Mouse (Mus musculus) neural tube, embryonic 12.5 days (tissue): ENCODE results near the gene Smdt1. TPM values are rescaled to one million over a fixed set of nuclear protein-coding genes. Genes with fewer than 3 reads are reported as not detected.

ENCODE experiments used
- ATAC-seq: fragments of 200-750 bp; cut with Nextera tagmentation; 2 replicates; pipeline ENCODE4 v1.8.0; 2017; ENCODE audit warnings: low read depth, mild to moderate bottlenecking, moderate TSS enrichment, moderate library complexity; ENCODE audit not compliant: low FRiP score
- H3K27ac ChIP-seq: fragments of 300-500 bp; sonication (generic); 2 replicates; pipeline ENCODE4 v1.5.1; 2016
- H3K27me3 ChIP-seq: fragments of 300-500 bp; sonication (generic); replicated peaks from 2 replicates; pipeline ENCODE4 v1.6.1; 2016; ENCODE audit warnings: mild to moderate bottlenecking
- H3K36me3 ChIP-seq: fragments of 300-500 bp; sonication (generic); 2 replicates; pipeline ENCODE4 v1.6.1; 2016; ENCODE audit warnings: mild to moderate bottlenecking
- H3K4me1 ChIP-seq: fragments of 300-500 bp; sonication (generic); 2 replicates; pipeline ENCODE4 v1.6.1; 2016
- H3K4me2 ChIP-seq: fragments of 300-500 bp; sonication (generic); replicated peaks from 2 replicates; pipeline ENCODE4 v1.6.1; 2016; ENCODE audit warnings: mild to moderate bottlenecking
- H3K4me3 ChIP-seq: fragments of 300-500 bp; sonication (generic); 2 replicates; pipeline ENCODE4 v1.5.1; 2016
- H3K9ac ChIP-seq: fragments of 300-500 bp; sonication (generic); 2 replicates; pipeline ENCODE4 v1.6.1; 2016; ENCODE audit warnings: mild to moderate bottlenecking
- H3K9me3 ChIP-seq: fragments of 300-500 bp; sonication (generic); 2 replicates; pipeline ENCODE4 v1.6.1; 2016; ENCODE audit warnings: mild to moderate bottlenecking
- WGBS: fragments of 180-500 bp; shearing (Covaris S2); methylation state at CpG from one replicate; pipeline ENCODE4 v1.1.7; 2016; 5-methylcytosine and 5-hydroxymethylcytosine counted together
- polyA plus RNA-seq: library from polyadenylated mRNA; unstranded; fragments of >200 nt; fragmentation: Nextera tagmentation; extraction: Ambion mirVana; gene quantifications from 2 replicates; pipeline ENCODE4 v1.2.1, GENCODE M21; 2016

Gene Smdt1
- polyA plus RNA-seq, 1 experiment from 2014 or later = 285 TPM

DNA sequence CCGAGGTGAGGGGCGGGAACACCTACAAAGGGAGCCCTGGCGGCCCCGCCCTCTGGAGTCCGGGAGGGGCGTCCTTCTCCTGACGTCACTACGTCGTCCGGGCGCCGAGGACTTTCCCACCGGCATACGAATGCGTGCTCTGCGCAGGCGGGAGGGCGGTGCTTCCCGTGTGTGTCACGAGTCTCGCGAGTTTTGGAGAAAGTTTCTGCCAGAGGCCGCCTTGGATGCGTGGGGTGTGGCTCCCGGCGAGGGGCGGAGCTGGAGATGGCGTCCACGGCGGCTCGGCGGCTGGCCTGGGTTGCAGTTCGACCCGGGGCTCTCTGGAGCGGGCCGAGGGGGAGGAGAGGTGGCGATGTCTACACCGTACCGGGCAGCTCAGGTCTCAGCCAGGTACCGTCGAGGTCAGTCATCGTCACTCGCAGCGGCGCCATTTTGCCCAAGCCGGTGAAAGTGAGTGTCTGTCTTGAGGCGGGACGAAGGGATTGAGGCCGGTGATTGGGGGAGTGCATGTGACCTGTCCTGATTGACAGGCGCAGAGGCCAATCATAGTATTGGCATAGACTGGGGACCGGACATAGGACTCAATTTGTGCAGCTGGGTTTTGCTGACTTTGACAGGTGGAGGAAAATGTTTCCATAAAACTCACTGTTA, 7.2 kb downstream of the Smdt1 start:
- peaks cover 3% of the 10 kb centered on the region; the same call in 1 of the 2 replicates for H3K27me3 ChIP-seq
- H3K9me3 ChIP-seq = no peaks in the 10 kb centered on the region
- peaks cover 32% of the 10 kb centered on the region for H3K36me3 ChIP-seq
- peak overlapping the region; percentile 71 for H3K9ac ChIP-seq
- peak overlapping the region; percentile 50; the same call in 1 of the 2 replicates for H3K27ac ChIP-seq
- peaks cover 19% of the 10 kb centered on the region for H3K4me1 ChIP-seq
- peak overlapping the region; percentile 65 for H3K4me3 ChIP-seq
- under 1% methylated on average over 51 of the region's 51 CpGs for WGBS
- peak overlapping the region; percentile 81 for H3K4me2 ChIP-seq
- ATAC-seq = peak; percentile 99

DNA sequence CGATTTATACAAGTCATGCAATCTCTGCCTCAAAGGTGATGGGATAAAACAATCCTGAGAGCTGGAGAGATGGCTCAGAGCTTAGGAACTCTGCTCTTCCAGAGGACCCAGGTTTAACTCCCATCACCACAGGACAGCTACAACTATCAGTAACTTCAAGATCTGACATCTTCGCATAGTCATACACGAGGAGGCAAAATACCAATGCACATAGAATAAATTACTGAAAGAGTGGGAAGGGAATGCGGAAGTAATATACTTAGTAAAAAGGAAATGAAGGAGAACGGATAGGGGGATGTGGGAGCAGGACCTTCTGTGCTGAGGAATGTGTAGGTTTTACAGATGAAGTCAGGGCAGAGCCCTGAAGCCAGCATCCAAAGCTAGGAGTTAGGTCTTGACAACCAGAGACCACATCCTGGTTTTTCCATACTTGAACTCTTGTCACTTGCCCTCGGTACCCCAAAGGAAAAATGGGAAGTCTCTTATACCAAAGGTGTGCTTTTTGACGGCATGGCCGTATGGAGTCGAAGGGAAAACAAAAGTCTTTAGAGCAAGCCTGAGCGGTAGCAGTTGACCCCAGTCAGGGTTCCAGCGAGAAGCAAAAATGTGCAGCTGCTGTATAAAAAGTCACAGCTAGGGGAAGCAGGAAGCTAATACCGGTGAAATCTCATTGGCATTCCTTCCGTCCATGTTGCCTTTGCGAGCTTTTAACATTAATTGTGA, 8.0 kb downstream of the Smdt1 start:
- H3K4me3 ChIP-seq = peak overlapping the region; percentile 65
- 64% methylated on average over 14 of the region's 14 CpGs for WGBS

DNA sequence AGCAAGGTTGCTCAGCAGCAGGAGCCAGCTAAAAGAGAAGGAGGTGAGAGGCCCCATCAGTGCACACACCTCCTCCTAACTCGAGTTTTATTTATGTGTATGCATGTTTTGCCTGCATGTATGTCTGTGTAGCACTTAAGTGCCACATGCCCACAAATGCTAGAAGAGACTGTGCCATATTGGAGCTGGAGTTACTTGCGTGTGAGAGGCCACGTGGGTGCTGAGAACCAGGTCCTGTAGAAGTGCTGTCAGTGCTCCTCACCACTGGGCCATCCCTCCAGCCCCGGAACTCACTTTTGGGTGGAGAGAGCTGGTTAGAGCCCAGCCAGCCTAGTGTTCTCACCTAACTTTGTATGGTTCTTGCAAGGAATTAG, 8.5 kb downstream of the Smdt1 start:
- Histone ChIP-seq H3K9ac (peak overlapping the region; percentile 71; the same call in 1 of the 2 replicates), H3K4me1 (peaks cover 16% of the 10 kb centered on the region; the same call in 1 of the 2 replicates), H3K4me3 (peak overlapping the region; percentile 65; the same call in 1 of the 2 replicates), H3K4me2 (peak overlapping the region; percentile 81), H3K27ac (no peak overlapping the region), H3K27me3 (no peaks in the 10 kb centered on the region), H3K36me3 (peaks cover 32% of the 10 kb centered on the region), H3K9me3 (no peaks in the 10 kb centered on the region)
- no peak for ATAC-seq
- WGBS = 91% methylated on average over 4 of the region's 4 CpGs

More for the DNA sequence above, 8.0 kb downstream of the Smdt1 start:
- no peaks in the 10 kb centered on the region for H3K9me3 ChIP-seq
- H3K4me2 ChIP-seq = peak overlapping the region; percentile 81
- peaks cover 32% of the 10 kb centered on the region for H3K36me3 ChIP-seq
- H3K4me1 ChIP-seq = peaks cover 15% of the 10 kb centered on the region; the same call in 1 of the 2 replicates
- peak overlapping the region; percentile 71 for H3K9ac ChIP-seq
- no peak for ATAC-seq
- no peaks in the 10 kb centered on the region for H3K27me3 ChIP-seq
- H3K27ac ChIP-seq = no peak overlapping the region

DNA sequence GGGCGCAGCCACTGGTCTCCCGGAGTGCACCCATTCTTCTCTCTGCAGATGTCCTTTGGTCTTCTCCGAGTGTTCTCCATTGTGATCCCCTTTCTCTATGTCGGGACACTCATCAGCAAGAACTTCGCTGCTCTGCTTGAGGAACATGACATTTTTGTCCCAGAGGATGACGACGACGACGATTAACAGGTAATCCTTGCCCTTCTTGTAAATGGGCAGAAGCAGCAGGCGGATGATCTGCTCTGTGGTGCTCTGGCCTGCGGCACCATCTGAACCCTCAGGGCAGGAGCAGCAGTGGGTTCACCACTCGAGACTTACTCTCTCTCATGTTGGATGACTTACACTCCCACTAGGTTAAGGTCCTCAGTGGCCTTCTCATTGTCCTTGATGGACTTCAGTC, 9.1 kb downstream of the Smdt1 start:
- H3K36me3 ChIP-seq = peaks cover 32% of the 10 kb centered on the region
- H3K9me3 ChIP-seq = no peaks in the 10 kb centered on the region
- no peak overlapping the region for H3K9ac ChIP-seq
- no peak overlapping the region for H3K4me2 ChIP-seq
- H3K27ac ChIP-seq = no peak overlapping the region
- ATAC-seq = no peak
- no peaks in the 10 kb centered on the region for H3K27me3 ChIP-seq
- peaks cover 20% of the 10 kb centered on the region for H3K4me1 ChIP-seq
- WGBS = 94% methylated on average over 12 of the region's 12 CpGs
- no peak overlapping the region for H3K4me3 ChIP-seq

DNA sequence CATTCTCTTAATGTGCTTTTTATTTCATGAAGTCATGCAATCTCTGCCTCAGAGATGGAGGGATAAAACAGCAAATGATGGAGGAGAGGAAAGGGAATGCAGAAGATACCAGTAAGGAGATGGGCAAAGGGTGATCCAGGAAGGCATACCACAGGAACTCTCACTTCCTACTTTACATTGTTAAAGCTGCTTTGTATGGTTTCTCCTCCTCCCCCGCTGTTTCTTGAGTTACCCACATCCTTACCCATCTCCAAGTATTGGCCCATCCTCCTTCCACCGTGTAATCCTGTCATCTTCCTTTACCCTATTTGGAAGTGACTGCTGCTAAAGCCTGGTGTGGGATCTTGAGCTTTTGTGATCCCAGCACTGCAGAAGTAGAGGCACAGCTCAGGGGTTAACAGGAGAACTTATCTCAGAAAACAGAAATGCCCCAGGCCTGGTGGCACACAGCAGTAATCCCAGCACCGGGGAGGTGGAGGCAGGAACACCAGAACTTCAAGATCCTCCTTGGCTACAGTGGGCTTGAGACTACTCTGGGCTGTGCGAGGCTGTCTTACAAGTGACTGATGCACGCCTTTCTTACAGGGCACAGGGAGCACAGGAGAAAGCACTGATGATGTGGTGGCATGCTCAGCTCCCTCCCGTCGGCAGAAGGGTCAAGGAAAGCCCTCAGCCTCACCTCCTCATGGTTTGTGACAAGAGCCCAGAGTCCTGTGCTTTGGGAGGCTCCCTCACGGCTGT, 9.7 kb downstream of the Smdt1 start:
- no peaks in the 10 kb centered on the region for H3K27me3 ChIP-seq
- no peak overlapping the region for H3K27ac ChIP-seq
- no peak for ATAC-seq
- WGBS = 89% methylated on average over 8 of the region's 8 CpGs
- no peak overlapping the region; the same call in 1 of the 2 replicates for H3K4me3 ChIP-seq
- H3K36me3 ChIP-seq = peaks cover 32% of the 10 kb centered on the region
- H3K9ac ChIP-seq = no peak overlapping the region
- peaks cover 26% of the 10 kb centered on the region for H3K4me1 ChIP-seq
- no peak overlapping the region for H3K4me2 ChIP-seq
- H3K9me3 ChIP-seq = no peaks in the 10 kb centered on the region

- H3K9ac ChIP-seq = no peak overlapping the region
- H3K27me3 ChIP-seq = no peaks in the 10 kb centered on the region
- 95% methylated on average over 2 of the region's 2 CpGs for WGBS
- H3K4me2 ChIP-seq = no peak overlapping the region
- no peak overlapping the region for H3K27ac ChIP-seq
- H3K9me3 ChIP-seq = no peaks in the 10 kb centered on the region
- no peak for ATAC-seq
- H3K4me1 ChIP-seq = peaks cover 26% of the 10 kb centered on the region
- H3K4me3 ChIP-seq = no peak overlapping the region; the same call in 1 of the 2 replicates
- peaks cover 32% of the 10 kb centered on the region for H3K36me3 ChIP-seq
Measured at GRCm38 (mm10) chr15:82348999-82349341, 10.2 kb downstream of the Smdt1 start.

DNA sequence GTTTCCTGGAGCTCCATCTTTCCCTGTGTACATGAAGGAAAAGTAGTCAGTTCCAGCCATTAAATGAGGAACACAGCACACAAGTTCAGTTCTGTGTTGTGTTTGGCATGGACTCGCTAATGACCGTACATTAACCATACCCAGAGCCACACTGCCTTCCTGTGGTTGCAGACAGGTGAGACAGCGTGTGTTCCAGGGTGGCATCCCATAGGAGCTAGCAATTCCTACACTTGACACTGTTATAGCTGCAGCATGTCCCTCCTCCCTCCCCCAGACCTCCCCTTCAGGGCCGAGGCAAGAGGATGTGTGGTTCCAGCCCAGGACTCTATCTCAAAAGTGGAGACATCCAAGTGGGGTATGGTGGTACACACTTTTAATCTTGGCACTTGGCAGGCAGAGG, 11.6 kb downstream of the Smdt1 start:
- no peak overlapping the region for H3K9ac ChIP-seq
- ATAC-seq = no peak
- no peak overlapping the region for H3K4me3 ChIP-seq
- H3K27ac ChIP-seq = no peak overlapping the region
- H3K4me1 ChIP-seq = peaks cover 29% of the 10 kb centered on the region
- H3K9me3 ChIP-seq = no peaks in the 10 kb centered on the region
- H3K36me3 ChIP-seq = peaks cover 32% of the 10 kb centered on the region
- no peaks in the 10 kb centered on the region for H3K27me3 ChIP-seq
- H3K4me2 ChIP-seq = no peak overlapping the region
- 94% methylated on average over 4 of the region's 4 CpGs for whole genome bisulfite sequencing

GRCm38 (mm10) chr15:82351480-82351879, 12.7 kb downstream of the Smdt1 start:
- WGBS = 87% methylated on average over 3 of the region's 3 CpGs
- peaks cover 32% of the 10 kb centered on the region for H3K36me3 ChIP-seq
- no peaks in the 10 kb centered on the region for H3K9me3 ChIP-seq
- H3K4me1 ChIP-seq = peaks cover 29% of the 10 kb centered on the region
- no peak overlapping the region for H3K4me3 ChIP-seq
- H3K9ac ChIP-seq = no peak overlapping the region
- peak overlapping the region; percentile 28 for H3K4me2 ChIP-seq
- no peak overlapping the region for H3K27ac ChIP-seq
- ATAC-seq = no peak
- no peaks in the 10 kb centered on the region for H3K27me3 ChIP-seq

DNA sequence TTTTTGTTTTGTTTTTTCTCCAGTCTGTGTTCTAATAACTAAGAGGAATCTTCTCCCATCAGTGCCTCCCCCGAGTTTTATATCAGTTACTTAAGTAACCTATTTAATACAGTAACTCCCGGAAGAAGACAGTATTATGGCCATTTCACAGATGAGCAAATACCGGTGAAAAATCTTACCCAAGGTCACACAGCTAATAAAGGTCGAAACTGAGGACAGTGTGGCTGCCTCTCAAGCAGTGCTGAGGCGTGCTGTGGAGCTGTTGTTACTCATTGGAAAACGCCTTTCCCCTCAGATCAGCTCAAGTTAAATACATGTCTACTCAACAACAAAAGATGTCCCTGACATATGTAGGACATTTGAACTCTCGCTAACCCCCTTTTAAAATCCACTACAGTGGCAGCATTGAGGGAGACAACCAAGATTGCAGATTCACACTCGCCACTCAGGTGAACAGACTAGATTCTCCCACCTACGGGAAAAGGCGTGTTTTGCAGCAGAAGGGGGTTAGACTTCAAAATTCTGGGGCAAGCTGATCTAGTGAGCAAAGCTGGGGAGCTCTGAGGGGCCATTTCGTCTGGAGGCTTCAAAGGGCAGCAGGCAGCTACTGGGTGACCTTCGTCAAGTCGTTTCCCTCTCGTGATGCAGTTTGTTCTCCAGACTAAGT, 14.5 kb downstream of the Smdt1 start:
- Histone ChIP-seq H3K4me2 (peak overlapping the region; percentile 87), H3K27ac (no peak overlapping the region), H3K27me3 (no peaks in the 10 kb centered on the region), H3K9me3 (no peaks in the 10 kb centered on the region), H3K4me3 (peak overlapping the region; percentile 95), H3K4me1 (peaks cover 20% of the 10 kb centered on the region), H3K9ac (peak overlapping the region; percentile 97), H3K36me3 (peaks cover 27% of the 10 kb centered on the region)
- peak; percentile 3; the same call in 1 of the 2 replicates for ATAC-seq
- 32% methylated on average over 14 of the region's 14 CpGs for WGBS

DNA sequence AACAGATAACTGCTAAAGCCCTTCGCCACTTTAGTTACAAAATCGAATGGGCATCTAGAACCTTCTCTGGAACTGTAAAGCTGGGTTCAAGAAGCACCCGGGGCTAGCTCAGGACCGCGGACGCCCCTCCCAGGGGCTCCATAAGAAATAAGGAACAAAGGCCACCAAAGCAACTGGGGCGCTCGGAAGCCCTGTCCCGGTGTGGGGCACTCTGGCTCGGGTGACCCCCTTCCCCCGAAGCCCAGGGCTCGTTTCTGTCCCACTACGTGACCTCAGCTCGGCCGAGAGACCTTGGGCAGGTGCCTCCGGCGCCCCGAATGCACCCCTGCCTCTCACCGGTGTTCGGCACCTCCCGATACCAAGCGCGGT, 15.0 kb downstream of the Smdt1 start:
- WGBS = 0% methylated on average over 23 of the region's 23 CpGs
- peaks cover 20% of the 10 kb centered on the region for H3K4me1 ChIP-seq

GRCm38 (mm10) chr15:82354126-82354945, 15.6 kb downstream of the Smdt1 start, which contains the start of gene Ndufa6:
TSS of gene Ndufa6 (minus strand) at chr15:82354322.
- Histone ChIP-seq H3K9ac (peak within 1 kb of the TSS; percentile 97), H3K4me2 (peak within 1 kb of the TSS; percentile 87), H3K9me3 (no peaks in the 10 kb centered on the region), H3K27me3 (no peaks in the 10 kb centered on the region), H3K27ac (peak within 1 kb of the TSS; percentile 67; the same call in 1 of the 2 replicates), H3K4me1 (peaks cover 20% of the 10 kb centered on the region), H3K4me3 (peak within 1 kb of the TSS; percentile 95), H3K36me3 (peaks cover 16% of the 10 kb centered on the region)
- ATAC-seq = peak; percentile 99
- WGBS = 2% methylated on average over 57 of the region's 57 CpGs

More for the DNA sequence above, 15.0 kb downstream of the Smdt1 start:
- Histone ChIP-seq H3K27ac (peak overlapping the region; percentile 67; the same call in 1 of the 2 replicates), H3K4me3 (peak overlapping the region; percentile 95), H3K4me2 (peak overlapping the region; percentile 87), H3K36me3 (peaks cover 22% of the 10 kb centered on the region), H3K9ac (peak overlapping the region; percentile 97), H3K27me3 (no peaks in the 10 kb centered on the region), H3K9me3 (no peaks in the 10 kb centered on the region)
- ATAC-seq = peak; percentile 73
